Mouse (Mus musculus): ENCODE measurements around the gene Rptor. TPM values are rescaled to one million over a fixed set of nuclear protein-coding genes. Genes with fewer than 3 reads are reported as not detected.

Gene Rptor
- polyA plus RNA-seq, 1 experiment from 2014 or later, result 12.5 TPM

DNA sequence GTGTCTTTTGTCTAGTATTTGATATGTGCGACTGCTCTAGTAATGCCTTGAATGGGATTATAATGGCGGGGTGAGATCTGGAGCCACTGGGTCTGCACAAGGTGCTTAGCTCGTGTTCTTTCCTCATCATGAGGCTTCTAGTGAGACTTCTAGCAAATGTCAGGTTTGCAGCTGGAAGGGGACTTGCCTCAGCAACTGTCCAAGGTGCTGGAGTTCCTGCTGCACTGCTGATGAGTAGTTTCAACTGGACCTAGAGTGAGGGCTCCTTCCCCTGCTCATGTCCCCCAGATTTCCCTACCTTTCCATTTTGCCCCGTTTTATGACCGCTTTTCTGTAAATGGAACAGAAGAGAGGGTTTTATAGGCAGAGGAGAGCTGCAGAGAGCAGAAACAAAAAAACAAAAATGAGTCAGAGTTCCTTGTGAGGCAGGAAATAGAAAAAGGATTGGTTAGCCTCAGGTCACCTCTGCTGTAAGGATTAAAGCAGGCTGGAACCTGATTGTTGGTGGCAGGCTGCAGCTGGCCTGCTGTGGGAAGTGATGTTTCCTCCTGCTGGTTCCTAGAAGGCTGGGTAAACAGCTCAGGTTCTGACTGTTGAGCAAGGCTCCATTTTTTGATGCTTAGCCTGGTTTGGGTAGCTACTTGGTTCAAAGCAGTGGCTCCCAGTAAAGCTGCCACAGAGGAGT, 172.5 kb downstream of the Rptor start:
- Histone ChIP-seq H3K4me3 (no peak overlapping the region), H3K4me2 (no peak overlapping the region), H3K9me3 (peaks cover 12% of the 10 kb centered on the region), H3K4me1 (no peaks in the 10 kb centered on the region), H3K9ac (no peak overlapping the region), H3K27me3 (no peaks in the 10 kb centered on the region), H3K36me3 (peaks cover 20% of the 10 kb centered on the region), H3K27ac (no peak overlapping the region)
- 85% methylated on average over 5 of the region's 5 CpGs for WGBS
- ATAC-seq (ENCODE audit: insufficient number of reproducible peaks, insufficient read depth, low FRiP score, low TSS enrichment, low read depth), result no peak

DNA sequence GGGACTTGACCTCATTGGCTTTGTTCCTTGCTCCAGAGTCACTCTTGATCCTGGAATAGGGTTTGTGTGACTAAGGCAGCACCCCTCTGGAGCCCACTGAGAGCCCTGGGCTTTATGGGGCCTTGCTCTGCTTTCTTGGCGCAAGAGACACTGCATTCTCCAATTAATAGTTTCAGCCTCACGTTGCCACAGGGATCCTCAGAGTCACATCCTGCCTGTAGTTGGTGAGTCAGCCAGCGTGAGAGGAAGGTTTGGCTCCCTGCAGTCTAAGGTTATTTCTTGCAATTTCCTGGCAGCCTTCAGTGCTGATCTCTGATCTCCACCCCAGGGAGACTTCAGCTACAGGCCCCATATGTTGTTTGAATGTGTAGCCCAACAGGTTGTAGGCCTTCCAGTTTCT, 174.5 kb downstream of the Rptor start:
- Histone ChIP-seq H3K4me2 (no peak overlapping the region), H3K27me3 (no peaks in the 10 kb centered on the region), H3K36me3 (peaks cover 15% of the 10 kb centered on the region; the same call in 1 of the 2 replicates), H3K27ac (no peak overlapping the region), H3K9ac (no peak overlapping the region; the same call in 1 of the 2 replicates), H3K4me1 (no peaks in the 10 kb centered on the region), H3K4me3 (no peak overlapping the region), H3K9me3 (peaks cover 12% of the 10 kb centered on the region)
- no peak for ATAC-seq (ENCODE audit: insufficient number of reproducible peaks, insufficient read depth, low FRiP score, low TSS enrichment, low read depth)
- 61% methylated on average over 3 of the region's 3 CpGs for WGBS

DNA sequence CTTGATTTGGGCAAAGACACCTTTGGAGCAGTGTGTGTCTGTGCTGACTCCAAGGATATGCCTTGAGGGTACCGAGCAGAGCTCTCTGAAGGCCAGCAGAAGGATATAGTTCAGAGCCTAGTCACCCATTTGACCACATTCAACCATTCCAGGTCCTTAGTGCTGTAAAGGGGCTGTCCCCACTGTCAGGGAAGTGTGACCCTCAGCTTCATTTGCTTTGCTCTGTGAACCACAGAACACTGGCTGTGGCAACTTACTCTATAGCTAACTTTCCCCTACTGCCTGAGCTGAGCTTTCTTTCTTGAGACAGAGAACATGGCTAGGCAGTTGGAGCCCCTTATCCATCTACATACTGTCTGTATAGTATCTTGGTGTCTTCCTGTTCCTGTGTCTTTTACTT, 175.2 kb downstream of the Rptor start:
- WGBS, result 82% methylated on average over 1 of the region's 1 CpGs
- no peak overlapping the region for H3K4me3 ChIP-seq
- H3K4me2 ChIP-seq, result no peak overlapping the region
- no peak overlapping the region for H3K27ac ChIP-seq
- H3K36me3 ChIP-seq, result peaks cover 18% of the 10 kb centered on the region; the same call in 1 of the 2 replicates
- no peaks in the 10 kb centered on the region for H3K27me3 ChIP-seq
- H3K4me1 ChIP-seq, result no peaks in the 10 kb centered on the region
- no peak overlapping the region for H3K9ac ChIP-seq
- H3K9me3 ChIP-seq, result peaks cover 12% of the 10 kb centered on the region
- ATAC-seq (ENCODE audit: insufficient number of reproducible peaks, insufficient read depth, low FRiP score, low TSS enrichment, low read depth), result no peak

DNA sequence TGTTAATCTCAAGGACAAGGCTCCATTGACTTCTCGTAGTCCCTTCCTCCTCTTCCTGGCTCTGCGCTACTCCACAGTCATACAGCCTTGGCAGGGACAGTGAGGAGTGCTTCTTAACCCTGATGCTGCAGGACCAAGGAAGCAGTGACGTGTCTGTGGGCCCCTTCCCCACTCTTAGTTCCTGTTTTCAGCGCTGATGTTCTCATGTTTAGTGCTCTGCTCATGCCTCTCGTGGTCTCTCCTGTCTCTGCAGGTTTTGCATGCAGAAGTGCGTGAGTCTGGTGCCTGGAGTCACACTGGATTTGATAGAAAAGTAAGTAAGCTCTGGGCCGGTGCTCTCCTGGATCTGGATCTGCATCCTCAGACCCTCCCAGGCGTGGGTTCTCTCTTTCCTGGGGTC, 177.6 kb downstream of the Rptor start:
- Histone ChIP-seq H3K9ac (no peak overlapping the region), H3K4me1 (no peaks in the 10 kb centered on the region), H3K36me3 (peaks cover 20% of the 10 kb centered on the region; the same call in 1 of the 2 replicates), H3K4me3 (no peak overlapping the region), H3K4me2 (no peak overlapping the region), H3K27ac (no peak overlapping the region), H3K27me3 (no peaks in the 10 kb centered on the region), H3K9me3 (peaks cover 10% of the 10 kb centered on the region)
- WGBS, result 79% methylated on average over 8 of the region's 8 CpGs
- ATAC-seq (ENCODE audit: insufficient number of reproducible peaks, insufficient read depth, low FRiP score, low TSS enrichment, low read depth), result no peak

DNA sequence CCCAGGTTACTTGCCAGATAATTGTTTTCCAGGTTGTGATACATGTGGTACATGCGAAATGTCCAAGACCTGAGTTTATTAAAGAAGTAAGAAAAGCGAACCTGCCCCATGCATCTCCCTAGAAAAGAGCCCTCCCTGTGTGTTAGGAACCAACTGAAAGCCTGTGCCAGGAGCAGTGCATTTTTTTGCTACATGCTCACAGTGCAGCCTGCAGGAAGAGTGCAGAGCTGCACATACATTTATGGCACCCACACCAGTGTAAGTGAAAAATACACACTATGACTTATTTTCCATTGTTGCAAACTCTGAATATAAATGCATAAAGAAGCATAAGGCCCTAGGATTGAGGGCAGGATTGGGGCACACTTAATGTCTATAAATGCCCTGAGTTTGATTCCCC, 178.5 kb downstream of the Rptor start:
- ATAC-seq (ENCODE audit: insufficient number of reproducible peaks, insufficient read depth, low FRiP score, low TSS enrichment, low read depth), result no peak
- H3K4me2 ChIP-seq, result no peak overlapping the region
- peaks cover 13% of the 10 kb centered on the region; the same call in 1 of the 2 replicates for H3K36me3 ChIP-seq
- no peak overlapping the region for H3K4me3 ChIP-seq
- WGBS, result 89% methylated on average over 2 of the region's 2 CpGs
- no peak overlapping the region for H3K27ac ChIP-seq
- no peaks in the 10 kb centered on the region for H3K4me1 ChIP-seq
- H3K27me3 ChIP-seq, result no peaks in the 10 kb centered on the region
- H3K9ac ChIP-seq, result no peak overlapping the region
- H3K9me3 ChIP-seq, result peaks cover under 1% of the 10 kb centered on the region; the same call in 1 of the 2 replicates

DNA sequence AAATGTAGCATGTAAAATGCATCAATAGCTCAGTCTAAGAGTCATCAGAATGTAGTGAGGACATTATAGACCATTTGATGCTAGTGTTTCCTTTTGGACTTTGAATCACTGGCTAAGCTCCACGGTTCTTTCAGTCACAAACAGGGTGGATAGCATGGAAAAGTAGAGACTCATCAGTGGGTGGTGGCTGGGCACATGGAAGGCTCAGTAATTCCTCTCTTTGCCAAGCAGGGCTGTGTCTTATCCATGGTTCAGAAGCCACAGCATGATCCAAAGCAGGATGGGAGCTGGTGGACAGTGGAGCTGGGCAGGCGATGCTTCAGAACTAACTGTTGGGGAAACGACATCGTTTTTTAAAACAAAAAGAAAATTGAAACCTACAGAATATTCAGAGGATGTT, 179.0 kb downstream of the Rptor start:
- no peak for ATAC-seq (ENCODE audit: insufficient number of reproducible peaks, insufficient read depth, low FRiP score, low TSS enrichment, low read depth)
- H3K9ac ChIP-seq, result no peak overlapping the region
- no peak overlapping the region for H3K4me2 ChIP-seq
- no peaks in the 10 kb centered on the region for H3K4me1 ChIP-seq
- H3K36me3 ChIP-seq, result peaks cover 12% of the 10 kb centered on the region; the same call in 1 of the 2 replicates
- 96% methylated on average over 4 of the region's 4 CpGs for WGBS
- no peak overlapping the region for H3K4me3 ChIP-seq
- H3K27ac ChIP-seq, result no peak overlapping the region
- no peaks in the 10 kb centered on the region for H3K9me3 ChIP-seq
- no peaks in the 10 kb centered on the region for H3K27me3 ChIP-seq

DNA sequence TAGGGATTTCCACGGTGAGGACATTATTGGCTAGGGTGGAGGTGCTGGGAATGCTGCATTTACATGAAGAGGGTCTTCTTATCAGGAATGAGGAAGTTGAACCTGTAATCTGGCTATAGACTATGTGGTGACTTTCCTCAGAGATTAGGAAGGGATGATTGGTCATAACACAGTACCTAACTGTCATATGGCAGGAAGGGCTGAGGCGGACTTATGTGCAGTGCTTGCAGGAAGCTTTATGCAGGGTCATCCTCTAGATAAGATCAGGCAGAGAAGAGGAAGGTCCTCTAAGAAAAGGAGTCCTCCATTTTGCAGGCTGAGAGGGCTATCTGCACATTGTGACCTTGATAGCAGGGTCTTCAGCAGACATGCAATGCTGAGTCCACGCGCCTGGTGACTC, 180.9 kb downstream of the Rptor start:
- Histone ChIP-seq H3K4me2 (no peak overlapping the region), H3K9ac (no peak overlapping the region), H3K4me3 (no peak overlapping the region), H3K27me3 (no peaks in the 10 kb centered on the region), H3K9me3 (no peaks in the 10 kb centered on the region), H3K36me3 (peaks cover 12% of the 10 kb centered on the region; the same call in 1 of the 2 replicates), H3K27ac (no peak overlapping the region), H3K4me1 (no peaks in the 10 kb centered on the region)
- ATAC-seq (ENCODE audit: insufficient number of reproducible peaks, insufficient read depth, low FRiP score, low TSS enrichment, low read depth), result no peak
- WGBS, result 98% methylated on average over 4 of the region's 4 CpGs

DNA sequence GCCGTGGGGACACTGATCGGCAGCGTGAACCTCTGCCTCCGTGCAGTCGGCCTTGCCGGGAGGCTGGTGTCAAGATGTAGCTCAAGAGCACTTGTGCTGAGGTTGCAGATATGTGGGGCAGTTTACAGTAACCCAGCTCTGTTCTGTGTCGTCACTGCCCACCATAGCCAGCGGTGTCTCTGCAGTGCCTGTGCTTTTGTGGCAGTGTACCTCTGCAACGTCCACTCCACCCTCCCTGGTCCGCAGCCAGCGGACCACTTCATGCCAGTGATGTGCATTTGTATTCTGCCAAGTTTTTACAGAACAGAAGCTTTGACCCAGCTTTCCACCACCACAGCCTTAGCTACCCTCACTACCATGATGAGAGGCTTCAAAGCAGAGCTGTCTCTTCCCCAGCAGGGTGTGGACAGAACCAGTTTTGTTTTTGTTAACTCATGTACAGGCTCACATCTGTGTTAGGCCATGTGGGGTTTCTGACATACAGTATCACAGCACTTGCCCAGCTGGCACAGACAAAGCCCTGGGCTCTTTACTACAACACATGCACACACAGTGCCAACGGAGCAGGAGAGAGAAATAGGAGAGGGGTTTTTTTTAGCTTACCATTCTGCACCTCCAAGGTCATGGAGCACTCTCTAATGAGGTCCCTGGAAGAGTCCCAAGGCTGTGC, 182.1 kb downstream of the Rptor start:
- Histone ChIP-seq H3K27me3 (no peaks in the 10 kb centered on the region), H3K9me3 (no peaks in the 10 kb centered on the region), H3K27ac (no peak overlapping the region), H3K9ac (no peak overlapping the region), H3K4me1 (no peaks in the 10 kb centered on the region), H3K4me2 (no peak overlapping the region), H3K4me3 (no peak overlapping the region), H3K36me3 (peaks cover 12% of the 10 kb centered on the region; the same call in 1 of the 2 replicates)
- ATAC-seq (ENCODE audit: insufficient number of reproducible peaks, insufficient read depth, low FRiP score, low TSS enrichment, low read depth), result no peak
- WGBS, result 92% methylated on average over 12 of the region's 12 CpGs

DNA sequence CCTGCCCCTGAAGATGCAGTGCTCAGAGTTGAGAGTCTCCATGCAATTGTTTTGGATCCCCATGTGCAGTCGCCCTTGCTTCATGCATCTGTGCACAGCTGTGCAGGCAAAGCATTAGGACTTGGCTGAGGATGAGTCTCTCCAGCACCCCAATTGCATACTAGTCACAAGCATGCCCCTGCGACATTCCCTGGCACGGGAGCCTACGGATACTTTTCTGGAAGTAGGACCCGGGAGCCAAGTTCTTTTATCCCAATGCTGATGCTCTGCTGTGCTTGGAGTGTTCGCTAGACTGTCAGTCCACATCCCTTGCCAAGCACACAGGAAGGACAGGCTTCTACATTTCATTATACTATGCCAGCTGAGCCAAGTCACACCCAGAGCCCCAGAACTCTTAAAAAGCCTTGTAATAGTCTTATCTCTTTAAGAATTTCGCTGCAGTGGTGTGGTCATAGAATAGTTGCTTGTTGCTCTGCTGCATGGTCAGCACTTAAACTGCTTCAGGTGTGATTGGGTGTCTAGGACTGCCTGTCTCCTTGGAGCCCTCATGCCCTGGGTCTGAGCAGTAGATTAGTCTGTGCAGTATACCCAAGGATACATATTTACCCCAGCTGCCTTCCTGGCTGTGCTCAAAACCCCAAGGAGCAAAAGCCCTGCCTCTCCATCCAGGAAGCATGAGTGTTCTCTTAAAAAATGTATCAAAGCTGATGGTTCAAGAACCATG, 183.1 kb downstream of the Rptor start:
- H3K4me3 ChIP-seq, result no peak overlapping the region
- H3K4me2 ChIP-seq, result no peak overlapping the region
- no peak overlapping the region for H3K9ac ChIP-seq
- WGBS, result 92% methylated on average over 7 of the region's 7 CpGs
- ATAC-seq (ENCODE audit: insufficient number of reproducible peaks, insufficient read depth, low FRiP score, low TSS enrichment, low read depth), result no peak
- H3K27me3 ChIP-seq, result no peaks in the 10 kb centered on the region
- H3K9me3 ChIP-seq, result no peaks in the 10 kb centered on the region
- no peak overlapping the region for H3K27ac ChIP-seq
- H3K36me3 ChIP-seq, result peaks cover 7% of the 10 kb centered on the region; the same call in 1 of the 2 replicates
- no peaks in the 10 kb centered on the region for H3K4me1 ChIP-seq

DNA sequence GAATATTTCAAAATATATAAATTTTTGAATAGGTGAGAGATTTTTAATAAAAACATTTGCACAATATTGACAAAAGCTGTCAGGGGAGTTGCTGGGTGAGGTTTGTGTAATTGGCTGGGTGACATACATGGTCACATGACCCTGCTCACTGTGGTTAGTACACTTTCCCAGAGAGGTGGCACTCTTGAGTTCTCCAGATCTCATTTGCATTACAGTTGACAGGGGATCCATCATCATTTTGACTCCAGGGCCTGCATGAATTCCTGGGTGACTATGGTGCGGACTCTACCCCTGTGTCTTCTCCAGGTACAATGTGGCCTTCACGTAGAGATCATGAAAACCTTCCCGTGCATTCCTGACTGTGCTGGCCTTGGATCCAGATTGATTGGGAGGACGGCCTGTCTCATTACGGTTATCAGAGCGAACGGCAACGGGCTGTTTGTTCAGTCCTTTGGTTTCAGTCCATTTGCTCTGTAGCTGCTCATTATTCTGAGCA, 183.7 kb downstream of the Rptor start:
- Histone ChIP-seq H3K9ac (no peak overlapping the region), H3K27me3 (no peaks in the 10 kb centered on the region), H3K4me2 (no peak overlapping the region), H3K4me3 (no peak overlapping the region), H3K36me3 (0 out of 2 replicates have a peak, but pooled peaks cover 6% of the 10 kb centered on the region), H3K9me3 (no peaks in the 10 kb centered on the region), H3K27ac (no peak overlapping the region), H3K4me1 (no peaks in the 10 kb centered on the region)
- WGBS, result 92% methylated on average over 8 of the region's 8 CpGs
- no peak for ATAC-seq (ENCODE audit: insufficient number of reproducible peaks, insufficient read depth, low FRiP score, low TSS enrichment, low read depth)

DNA sequence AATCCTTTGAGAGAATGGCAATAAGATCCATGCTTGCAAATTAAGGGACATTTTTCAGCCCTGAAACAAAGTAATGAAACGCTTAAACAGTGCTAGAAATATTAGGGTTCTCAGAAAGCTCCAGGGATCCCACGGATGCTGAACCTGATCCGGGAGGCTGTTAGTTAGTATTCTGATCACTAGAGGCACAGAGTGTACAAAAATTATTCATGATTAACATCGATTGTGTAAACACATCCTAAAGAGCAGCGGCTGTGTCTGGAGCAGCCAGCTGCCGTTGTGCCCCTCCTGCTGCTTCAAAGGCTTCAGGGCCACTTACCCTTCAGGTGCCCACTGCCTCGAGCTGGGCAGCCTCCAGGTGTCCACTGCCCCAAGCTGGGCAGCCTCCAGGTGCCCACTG, 185.8 kb downstream of the Rptor start:
- Histone ChIP-seq H3K4me2 (no peak overlapping the region), H3K9me3 (no peaks in the 10 kb centered on the region), H3K27me3 (no peaks in the 10 kb centered on the region), H3K9ac (no peak overlapping the region), H3K4me1 (no peaks in the 10 kb centered on the region), H3K36me3 (no peaks in the 10 kb centered on the region), H3K27ac (no peak overlapping the region), H3K4me3 (no peak overlapping the region)
- 73% methylated on average over 7 of the region's 7 CpGs for WGBS
- no peak for ATAC-seq (ENCODE audit: insufficient number of reproducible peaks, insufficient read depth, low FRiP score, low TSS enrichment, low read depth)
